Mouse (Mus musculus): ENCODE measurements around the gene Gm10190. TPM values are rescaled to one million over a fixed set of nuclear protein-coding genes. Genes with fewer than 3 reads are reported as not detected.

The Gm10190 gene
- polyA plus RNA-seq, 1 experiment from 2014 or later = 1.4 TPM

DNA sequence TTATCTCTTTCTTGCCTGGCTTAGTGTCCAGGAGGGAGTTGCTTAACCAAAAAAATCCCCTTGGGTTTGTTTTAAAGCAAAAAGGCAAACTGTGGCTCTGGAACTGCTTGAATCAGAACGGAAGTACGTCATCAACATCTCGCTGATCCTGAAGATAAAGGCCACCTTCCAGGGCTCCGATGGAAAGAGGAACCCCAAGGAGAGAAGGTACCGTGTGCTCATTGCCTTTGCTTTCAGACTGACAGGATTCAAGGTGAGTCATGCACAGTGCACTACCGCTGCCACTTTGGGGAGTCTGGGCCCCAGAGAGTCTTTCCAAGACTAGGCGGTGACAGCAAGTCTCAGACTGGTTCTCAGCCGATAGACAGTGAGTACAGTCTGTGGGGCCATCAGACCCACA lies 13.1 kb downstream of the Gm10190 start:
- no peaks in the 10 kb centered on the region for H3K9me3 ChIP-seq (replicated peaks)
- no peaks in the 10 kb centered on the region for H3K36me3 ChIP-seq
- H3K4me3 ChIP-seq = no peak overlapping the region
- whole genome bisulfite sequencing = 91% methylated on average over 8 of the region's 8 CpGs
- no peaks in the 10 kb centered on the region for H3K27me3 ChIP-seq (ENCODE audit: low read depth, poor library complexity, severe bottlenecking)
- H3K27ac ChIP-seq (replicated peaks) = no peak overlapping the region
- DNase-seq (ENCODE audit: low spot score) = no peak
- H3K4me1 ChIP-seq = no peaks in the 10 kb centered on the region

DNA sequence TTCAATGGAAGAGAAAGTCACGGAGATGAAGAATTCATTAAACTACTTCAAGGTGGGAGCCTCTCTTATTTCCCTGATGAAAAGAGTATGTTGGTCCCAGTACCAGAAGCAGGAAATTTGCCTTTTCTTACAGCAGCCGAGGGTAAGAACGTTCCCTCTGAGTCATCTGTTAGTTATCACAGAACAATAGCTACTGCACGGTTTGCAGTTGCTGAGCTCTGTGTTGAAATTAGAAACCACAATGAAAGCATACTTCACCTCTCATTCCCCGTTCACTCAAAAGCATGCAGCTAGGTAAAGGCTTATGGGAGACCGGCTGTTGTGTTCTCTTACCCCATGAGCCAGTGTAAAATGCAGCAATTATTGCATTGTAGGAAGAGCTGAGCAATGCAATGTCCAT lies 26.1 kb downstream of the Gm10190 start:
- Histone ChIP-seq H3K4me1 (peaks cover 11% of the 10 kb centered on the region), H3K27me3 (ENCODE audit: low read depth, poor library complexity, severe bottlenecking) (peaks cover 35% of the 10 kb centered on the region), H3K9me3 (replicated peaks) (no peaks in the 10 kb centered on the region; the same call in 1 of the 2 replicates), H3K27ac (replicated peaks) (peak overlapping the region; percentile 35; the same call in 1 of the 2 replicates), H3K36me3 (no peaks in the 10 kb centered on the region), H3K4me3 (no peak overlapping the region)
- no peak for DNase-seq (ENCODE audit: low spot score)
- WGBS = 53% methylated on average over 6 of the region's 6 CpGs

DNA sequence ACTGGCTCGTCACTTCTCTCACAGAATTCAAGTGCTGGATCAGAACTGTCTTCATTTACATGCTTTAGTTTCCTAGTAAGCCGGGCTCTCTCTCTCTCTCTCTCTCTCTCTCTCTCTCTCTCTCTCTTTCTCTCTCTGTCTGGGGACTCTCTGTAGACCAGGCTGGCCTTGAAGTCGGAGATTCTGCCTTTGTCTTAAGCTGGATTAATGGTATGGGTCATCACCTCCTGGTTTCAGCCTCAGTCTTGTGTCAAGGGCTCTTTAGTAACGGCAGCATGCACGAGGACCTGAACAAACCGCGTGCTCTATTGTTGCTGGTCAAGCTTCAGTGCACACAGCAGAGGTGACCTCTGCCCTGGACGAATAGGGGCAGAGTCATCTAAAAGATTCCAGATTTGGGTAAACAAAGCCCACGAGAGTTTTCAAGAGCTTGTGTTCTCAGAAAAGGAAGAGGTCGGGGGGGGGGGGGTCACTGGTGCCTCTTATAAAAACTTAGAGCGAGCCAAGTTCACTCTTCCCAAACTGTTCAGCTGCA lies 26.7 kb downstream of the Gm10190 start:
- Histone ChIP-seq H3K27me3 (ENCODE audit: low read depth, poor library complexity, severe bottlenecking) (peaks cover 35% of the 10 kb centered on the region), H3K4me3 (no peak overlapping the region; the same call in 1 of the 2 replicates), H3K36me3 (no peaks in the 10 kb centered on the region), H3K9me3 (replicated peaks) (no peaks in the 10 kb centered on the region; the same call in 1 of the 2 replicates), H3K4me1 (peaks cover 11% of the 10 kb centered on the region), H3K27ac (replicated peaks) (peak overlapping the region; percentile 35)
- peak; percentile 62 for DNase-seq (ENCODE audit: low spot score)
- 21% methylated on average over 11 of the region's 11 CpGs for WGBS

DNA sequence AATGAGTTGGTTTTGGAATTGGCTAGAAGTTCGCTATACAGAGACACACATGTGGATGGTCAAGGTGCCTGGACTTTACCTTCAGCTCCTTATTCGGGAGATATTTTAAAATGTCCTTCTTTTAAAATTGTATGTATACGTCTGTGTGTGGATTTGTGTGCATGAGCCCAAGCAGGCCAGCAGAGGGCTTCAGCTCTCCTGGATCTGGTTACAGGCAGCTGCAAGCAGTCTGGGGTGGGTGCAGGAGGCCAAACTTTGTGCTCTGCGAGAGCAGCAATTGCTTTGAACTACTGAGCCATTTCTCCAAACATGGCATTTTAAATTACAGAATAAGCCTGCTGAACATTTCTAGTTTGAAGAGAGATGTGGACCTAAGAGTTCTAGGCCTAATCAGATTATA lies 28.1 kb downstream of the Gm10190 start:
- Histone ChIP-seq H3K4me1 (peaks cover 11% of the 10 kb centered on the region), H3K9me3 (replicated peaks) (no peaks in the 10 kb centered on the region; the same call in 1 of the 2 replicates), H3K36me3 (no peaks in the 10 kb centered on the region), H3K27ac (replicated peaks) (no peak overlapping the region), H3K4me3 (no peak overlapping the region), H3K27me3 (ENCODE audit: low read depth, poor library complexity, severe bottlenecking) (peaks cover 35% of the 10 kb centered on the region)
- DNase-seq (ENCODE audit: low spot score) = no peak
- 83% methylated on average over 4 of the region's 4 CpGs for WGBS

DNA sequence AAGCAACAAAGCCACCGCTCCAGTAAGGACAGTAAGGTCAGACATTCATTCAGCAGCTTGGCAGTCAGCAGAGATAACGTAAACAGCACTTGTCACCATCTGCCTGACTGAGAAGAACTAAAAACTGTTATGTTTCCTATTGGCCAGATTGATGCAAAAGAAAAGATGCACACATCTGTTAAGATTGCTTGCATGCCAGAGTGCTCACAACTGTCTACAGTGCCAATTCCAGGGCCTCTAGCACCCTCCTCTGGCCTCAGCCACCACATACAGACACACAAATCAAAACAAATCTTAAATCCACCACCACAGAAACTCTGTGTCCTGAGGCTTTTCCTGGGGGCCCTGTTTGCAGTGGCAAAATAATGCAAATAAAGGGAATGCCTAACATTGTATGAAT lies 41.0 kb downstream of the Gm10190 start:
- Histone ChIP-seq H3K27me3 (ENCODE audit: low read depth, poor library complexity, severe bottlenecking) (no peaks in the 10 kb centered on the region), H3K27ac (replicated peaks) (no peak overlapping the region), H3K4me3 (no peak overlapping the region), H3K4me1 (no peaks in the 10 kb centered on the region), H3K9me3 (replicated peaks) (no peaks in the 10 kb centered on the region), H3K36me3 (no peaks in the 10 kb centered on the region)
- DNase-seq (ENCODE audit: low spot score) = no peak
- 89% methylated on average over 2 of the region's 2 CpGs for WGBS

DNA sequence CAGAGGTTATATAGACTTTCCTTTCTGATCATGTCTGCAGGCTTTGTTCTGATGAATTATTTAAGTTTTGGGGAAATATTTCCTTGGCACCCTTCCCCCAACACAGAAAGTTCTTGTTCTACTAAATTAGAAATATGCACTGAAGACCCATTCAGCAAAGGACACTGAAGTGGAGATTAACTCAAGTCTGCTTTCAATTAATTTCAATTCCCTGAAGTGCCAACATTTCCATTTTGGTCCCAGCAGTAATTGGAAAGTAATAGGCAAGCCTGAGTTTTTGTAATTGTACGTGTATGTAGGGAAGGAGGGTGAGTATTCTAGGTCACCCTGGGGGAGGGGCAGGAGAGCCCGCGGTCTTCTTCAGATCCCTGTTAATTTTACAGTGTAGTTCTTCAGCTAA lies 46.9 kb downstream of the Gm10190 start:
- H3K27me3 ChIP-seq (ENCODE audit: low read depth, poor library complexity, severe bottlenecking) = no peaks in the 10 kb centered on the region
- H3K9me3 ChIP-seq (replicated peaks) = no peaks in the 10 kb centered on the region
- H3K36me3 ChIP-seq = no peaks in the 10 kb centered on the region
- no peak for DNase-seq (ENCODE audit: low spot score)
- H3K4me1 ChIP-seq = no peaks in the 10 kb centered on the region
- 79% methylated on average over 3 of the region's 3 CpGs for whole genome bisulfite sequencing
- H3K27ac ChIP-seq (replicated peaks) = no peak overlapping the region
- no peak overlapping the region for H3K4me3 ChIP-seq

DNA sequence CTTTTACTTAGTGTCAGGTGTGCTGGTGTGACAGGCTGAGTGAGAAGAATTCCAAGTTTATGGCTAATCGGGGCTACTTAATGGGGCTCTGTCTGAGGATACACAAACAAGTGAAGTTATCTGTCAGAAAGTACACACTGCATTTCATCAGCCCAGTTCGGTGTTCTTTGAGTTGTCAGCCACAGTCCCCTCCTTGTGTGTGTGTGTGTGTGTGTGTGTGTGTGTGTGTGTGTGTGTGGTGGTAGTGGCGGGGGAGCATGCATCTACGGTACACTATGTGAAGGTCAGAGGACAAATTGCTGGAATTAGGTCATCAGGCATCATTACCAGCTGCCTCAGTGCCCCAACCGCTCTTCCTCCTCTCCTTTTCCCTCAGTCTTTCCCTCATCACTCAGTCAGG lies 47.9 kb downstream of the Gm10190 start:
- WGBS = 85% methylated on average over 4 of the region's 5 CpGs
- DNase-seq (ENCODE audit: low spot score) = no peak
- Histone ChIP-seq H3K36me3 (no peaks in the 10 kb centered on the region), H3K4me3 (no peak overlapping the region), H3K27me3 (ENCODE audit: low read depth, poor library complexity, severe bottlenecking) (no peaks in the 10 kb centered on the region), H3K4me1 (no peaks in the 10 kb centered on the region), H3K9me3 (replicated peaks) (no peaks in the 10 kb centered on the region), H3K27ac (replicated peaks) (no peak overlapping the region)

DNA sequence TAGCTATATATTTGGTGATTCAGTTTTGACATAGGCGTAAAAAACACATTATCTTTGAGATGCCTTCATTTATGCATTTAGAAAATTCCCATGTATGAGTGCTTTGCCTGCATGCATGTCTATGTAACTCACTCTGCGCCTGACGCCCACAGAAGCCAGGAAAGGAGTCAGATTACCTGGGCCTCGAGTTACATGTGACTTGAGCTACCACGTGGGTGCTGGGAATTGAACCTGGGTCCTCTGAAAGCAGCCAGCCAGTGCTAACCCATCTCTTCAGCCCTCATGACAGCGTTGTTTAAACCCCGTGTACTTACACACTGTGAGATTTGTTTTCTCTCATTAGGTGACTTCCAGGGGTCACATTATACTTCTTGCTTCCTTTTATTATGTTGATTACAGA lies 48.8 kb downstream of the Gm10190 start:
- Histone ChIP-seq H3K9me3 (replicated peaks) (no peaks in the 10 kb centered on the region), H3K27me3 (ENCODE audit: low read depth, poor library complexity, severe bottlenecking) (no peaks in the 10 kb centered on the region), H3K36me3 (no peaks in the 10 kb centered on the region), H3K4me1 (no peaks in the 10 kb centered on the region), H3K4me3 (no peak overlapping the region), H3K27ac (replicated peaks) (no peak overlapping the region)
- DNase-seq (ENCODE audit: low spot score) = no peak
- 86% methylated on average over 7 of the region's 7 CpGs for WGBS

DNA sequence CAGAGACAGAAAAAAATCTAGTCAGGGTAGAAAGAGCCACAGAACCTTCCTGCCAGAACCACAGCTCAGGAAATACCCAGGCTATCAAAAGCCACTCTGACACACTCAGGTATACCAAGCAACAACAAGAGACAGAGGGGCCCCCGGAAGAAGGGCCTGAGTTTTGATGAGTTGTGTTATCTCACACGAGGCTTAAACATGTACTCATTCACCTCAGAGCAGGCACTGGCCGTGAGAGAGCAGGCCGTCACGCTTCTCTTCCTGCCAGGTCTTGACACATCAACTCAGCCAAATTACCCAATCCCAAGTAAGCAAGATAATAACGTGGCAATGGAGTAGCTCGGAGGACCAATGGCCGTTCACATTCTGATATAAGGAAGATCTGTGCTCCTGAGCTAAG lies 49.7 kb downstream of the Gm10190 start:
- WGBS = 84% methylated on average over 8 of the region's 8 CpGs

More for the DNA sequence above, 49.7 kb downstream of the Gm10190 start:
- Histone ChIP-seq H3K9me3 (replicated peaks) (no peaks in the 10 kb centered on the region), H3K36me3 (no peaks in the 10 kb centered on the region), H3K4me1 (no peaks in the 10 kb centered on the region), H3K27me3 (ENCODE audit: low read depth, poor library complexity, severe bottlenecking) (no peaks in the 10 kb centered on the region), H3K4me3 (no peak overlapping the region), H3K27ac (replicated peaks) (no peak overlapping the region)
- DNase-seq (ENCODE audit: low spot score) = no peak

Other genes starting within 250 kb of the Gm10190 start
- gene Galm, start 246.1 kb downstream of the Gm10190 start, polyA plus RNA-seq (2016; fragmentation: Nextera tagmentation; extraction: Ambion mirVana) = 8.1 and 9.9 TPM in 2 replicates
- gene Srsf7, start 166.2 kb downstream of the Gm10190 start, polyA plus RNA-seq (2016; fragmentation: Nextera tagmentation; extraction: Ambion mirVana) = 795 and 858 TPM in 2 replicates
- gene Ttc39d, start 166.1 kb downstream of the Gm10190 start, polyA plus RNA-seq (2016; fragmentation: Nextera tagmentation; extraction: Ambion mirVana) = 0.06 and 0.19 TPM in 2 replicates
- 50.6 and 66.2 TPM in 2 replicates for gene Gemin6, start 149.1 kb downstream of the Gm10190 start, polyA plus RNA-seq (2016; fragmentation: Nextera tagmentation; extraction: Ambion mirVana)
- 32.8 and 37.2 TPM in 2 replicates for gene Morn2, start 83.3 kb downstream of the Gm10190 start, polyA plus RNA-seq (2016; fragmentation: Nextera tagmentation; extraction: Ambion mirVana)
- 15.1 and 21.2 TPM in 2 replicates for gene Dhx57, start 83.1 kb downstream of the Gm10190 start, polyA plus RNA-seq (2016; fragmentation: Nextera tagmentation; extraction: Ambion mirVana)
- gene Arhgef33, start 66.1 kb downstream of the Gm10190 start, polyA plus RNA-seq (2016; fragmentation: Nextera tagmentation; extraction: Ambion mirVana) = 0.26 and 0.44 TPM in 2 replicates
- gene Sos1, start 106.9 kb upstream of the Gm10190 start, polyA plus RNA-seq (2016; fragmentation: Nextera tagmentation; extraction: Ambion mirVana) = 3.8 and 4.5 TPM in 2 replicates
- gene Cdkl4, start 204.3 kb upstream of the Gm10190 start, polyA plus RNA-seq (2016; fragmentation: Nextera tagmentation; extraction: Ambion mirVana) = 1.8 and 2.0 TPM in 2 replicates

All from midbrain, embryonic 10.5 days (tissue).